Mouse (Mus musculus) liver, embryonic 14.5 days (tissue): ENCODE data around the gene Podxl2.

ENCODE experiments used
- CTCF ChIP-seq: IDR thresholded peaks from 2 replicates; pipeline ENCODE4 v1.5.1; 2016; ENCODE audit warnings: antibody characterized with exemption, low read depth, control low read depth
- EP300 ChIP-seq: IDR thresholded peaks from 2 replicates; pipeline ENCODE4 v1.6.1; 2016; ENCODE audit warnings: antibody characterized with exemption, low read depth

DNA sequence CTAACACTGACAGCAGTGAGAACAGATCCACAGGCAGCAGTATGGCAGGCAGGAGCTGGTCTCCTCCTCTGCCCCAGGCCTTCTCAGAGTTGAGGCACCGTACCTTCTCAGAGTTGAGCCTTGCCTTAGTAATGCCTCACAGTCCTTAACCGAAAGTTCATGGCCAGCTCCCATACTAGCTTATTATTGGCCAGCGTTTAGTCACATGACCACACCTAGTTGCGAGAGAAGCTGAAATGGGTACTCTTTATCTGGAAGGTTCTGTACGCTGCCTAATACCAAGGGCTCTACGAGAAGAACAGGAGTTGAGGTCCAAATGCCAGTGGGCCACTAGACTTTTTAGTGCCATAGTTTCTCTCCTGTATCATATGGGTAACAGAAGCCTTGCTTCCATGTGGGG, 53.5 kb downstream of the Podxl2 start:
- TF ChIP-seq EP300 (no peak), CTCF (no peak)
